Mouse (Mus musculus): ENCODE data around the gene Gm6351. TPM values are rescaled to one million over a fixed set of nuclear protein-coding genes. Genes with fewer than 3 reads are reported as not detected.
"Not testable (repeated sequence)": the region's sequence is repeated elsewhere in the genome, so short reads cannot be mapped to it uniquely, and the experiment has no call there.

Gene Gm6351
- total RNA-seq (2022), result not detected

GRCm38 (mm10) chr5:94076085-94076484, at the start of gene Gm6351:
Gene Gm6351 (plus strand): TSS chr5:94076385.
- DNase-seq (ENCODE audit: low spot score in 2 of 2), result not testable (repeated sequence)

GRCm38 (mm10) chr5:94070445-94070844, 5.7 kb upstream of the Gm6351 start, which contains the start of gene BC061212:
Gene BC061212 (minus strand): TSS chr5:94070545.
- not testable (repeated sequence) for DNase-seq (ENCODE audit: low spot score in 2 of 2)

Other genes with a start within 250 kb of the Gm6351 start
- gene Gm7792, start 232.6 kb upstream of the Gm6351 start, total RNA-seq (2022), result not detected
- not detected for gene Gm16429, start 147.3 kb upstream of the Gm6351 start, total RNA-seq (2022)
- not detected for gene BC061212, start 5.8 kb upstream of the Gm6351 start, total RNA-seq (2022)
- gene Gm3106, start 141.6 kb downstream of the Gm6351 start, total RNA-seq (2022), result not detected
- not detected for gene A430089I19Rik, start 230.4 kb downstream of the Gm6351 start, total RNA-seq (2022)
- gene Gm6502, start 238.1 kb downstream of the Gm6351 start, total RNA-seq (2022), result not detected

Data from layer of hippocampus, adult 8-10 months (tissue).